Mouse (Mus musculus): ENCODE data around the gene Shisa2. TPM values are rescaled to one million over a fixed set of nuclear protein-coding genes. Genes with fewer than 3 reads are reported as not detected.
"Not testable (repeated sequence)": the region's sequence is repeated elsewhere in the genome, so short reads cannot be mapped to it uniquely, and the experiment has no call there.

The Shisa2 gene
- polyA plus RNA-seq, 1 experiment = 0.09 TPM

DNA sequence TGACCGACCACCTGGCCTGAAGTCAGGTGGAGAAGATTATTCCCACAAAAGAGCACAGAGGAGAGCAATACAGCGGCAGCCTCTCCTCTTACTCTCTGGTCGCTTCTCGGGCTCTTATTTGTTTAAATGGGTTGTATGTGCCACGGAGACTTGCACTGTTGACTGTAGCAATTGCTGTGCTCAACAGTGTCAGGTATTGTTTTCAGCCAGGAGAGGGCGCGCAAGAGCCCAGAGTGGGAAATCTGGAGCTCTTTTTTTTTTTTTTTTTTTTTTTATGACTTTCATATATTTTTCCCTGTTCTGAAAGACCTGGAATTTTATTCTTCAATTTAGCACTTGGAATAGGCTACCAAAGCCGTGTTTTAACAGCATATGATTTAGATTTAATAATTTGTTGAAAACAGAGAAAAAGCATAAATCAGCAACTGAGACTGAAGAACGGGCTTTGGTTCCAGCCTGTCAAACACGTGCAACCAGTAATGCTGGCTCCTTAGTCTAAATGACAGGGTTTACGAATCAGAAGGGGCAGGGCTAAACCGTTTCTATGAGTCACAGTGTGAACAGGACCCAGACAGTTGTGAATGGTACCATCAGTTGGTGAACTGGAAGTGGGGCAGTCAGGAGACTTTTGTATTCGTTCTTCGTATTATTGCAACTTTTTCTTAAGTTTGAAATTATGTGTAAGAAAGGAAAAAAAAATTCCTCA lies 12.0 kb upstream of the Shisa2 start:
- Histone ChIP-seq H3K4me3 (ENCODE audit: insufficient read depth, poor library complexity, severe bottlenecking) (no peak overlapping the region), H3K79me2 (ENCODE audit: control insufficient read depth, insufficient read depth) (no peaks in the 10 kb centered on the region), H3K36me3 (ENCODE audit: control insufficient read depth, insufficient read depth) (no peaks in the 10 kb centered on the region), H3K79me3 (ENCODE audit: low read depth) (no peaks in the 10 kb centered on the region), H3K27me3 (ENCODE audit: control insufficient read depth, insufficient read depth, insufficient read length) (no peaks in the 10 kb centered on the region), H3ac (ENCODE audit: control insufficient read depth, insufficient read length, low read depth) (no peak overlapping the region)
- TF ChIP-seq CEBPB (IDR thresholded peaks at IDR 0.05; ENCODE audit: low read depth) = no peak
- no peak for TF ChIP-seq MYOG (IDR thresholded peaks at IDR 0.05; ENCODE audit: control insufficient read depth, extremely low read depth, insufficient read length)
- TF ChIP-seq MYOD1 (IDR thresholded peaks at IDR 0.05; ENCODE audit: control insufficient read depth, insufficient read length, low read depth) = no peak
- TF ChIP-seq FOSL1 (IDR thresholded peaks at IDR 0.05; ENCODE audit: insufficient read depth, low read length, poor library complexity, severe bottlenecking) = no peak
- no peak for TF ChIP-seq MAX (IDR thresholded peaks at IDR 0.05)
- TF ChIP-seq USF1 (IDR thresholded peaks at IDR 0.05; ENCODE audit: low read depth) = no peak
- no peak for TF ChIP-seq CTCF (IDR thresholded peaks at IDR 0.05; ENCODE audit: control insufficient read depth, insufficient read depth, insufficient read length)

DNA sequence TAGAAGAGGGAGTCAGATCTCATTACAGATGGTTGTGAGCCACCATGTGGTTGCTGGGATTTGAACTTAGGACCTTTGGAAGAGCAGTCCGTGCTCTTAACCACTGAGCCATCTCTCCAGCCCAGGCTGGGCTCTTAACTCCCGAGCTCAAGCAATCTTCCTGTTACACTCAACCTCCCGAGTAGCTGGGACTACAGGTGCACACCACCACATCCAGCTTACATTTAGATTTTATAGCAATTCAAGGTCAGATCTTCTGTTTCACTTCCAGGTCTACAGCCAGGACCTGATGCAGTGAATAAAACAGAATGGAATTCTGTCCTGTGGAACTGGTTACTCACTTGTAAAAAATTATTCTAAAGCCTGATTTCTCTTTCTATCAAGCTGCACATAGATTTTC lies 11.0 kb upstream of the Shisa2 start:
- not testable (repeated sequence) for H3K79me3 ChIP-seq (ENCODE audit: low read depth); H3K36me3 ChIP-seq (ENCODE audit: control insufficient read depth, insufficient read depth); H3K79me2 ChIP-seq (ENCODE audit: control insufficient read depth, insufficient read depth); H3K4me3 ChIP-seq (ENCODE audit: insufficient read depth, poor library complexity, severe bottlenecking); H3K27me3 ChIP-seq (ENCODE audit: control insufficient read depth, insufficient read depth, insufficient read length); H3ac ChIP-seq (ENCODE audit: control insufficient read depth, insufficient read length, low read depth)

DNA sequence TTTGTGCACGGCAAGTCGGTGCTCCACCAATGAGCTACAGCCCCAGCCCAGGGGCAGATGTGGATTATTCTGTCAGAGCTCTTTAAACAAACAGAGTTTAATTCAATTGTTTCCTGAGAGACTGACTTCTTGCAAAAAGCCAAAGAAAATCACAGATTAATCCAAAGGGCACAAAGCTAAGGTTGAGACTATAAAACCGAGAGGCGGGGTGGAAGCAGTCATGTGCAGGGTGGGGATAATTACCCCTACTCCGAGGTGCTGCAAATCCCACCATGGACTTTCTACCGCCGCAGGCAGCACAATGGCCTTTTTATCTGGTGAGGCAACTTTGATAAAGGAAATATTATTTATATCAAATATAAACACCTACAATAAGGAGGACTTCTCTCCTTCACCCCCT lies 8.3 kb upstream of the Shisa2 start:
- H3K27me3 ChIP-seq (ENCODE audit: control insufficient read depth, insufficient read depth, insufficient read length) = no peaks in the 10 kb centered on the region
- no peak overlapping the region for H3K4me3 ChIP-seq (ENCODE audit: insufficient read depth, poor library complexity, severe bottlenecking)
- no peaks in the 10 kb centered on the region for H3K79me3 ChIP-seq (ENCODE audit: low read depth)
- TF ChIP-seq MYOG (IDR thresholded peaks at IDR 0.05; ENCODE audit: control insufficient read depth, extremely low read depth, insufficient read length) = no peak
- no peak overlapping the region for H3ac ChIP-seq (ENCODE audit: control insufficient read depth, insufficient read length, low read depth)
- H3K36me3 ChIP-seq (ENCODE audit: control insufficient read depth, insufficient read depth) = no peaks in the 10 kb centered on the region
- H3K79me2 ChIP-seq (ENCODE audit: control insufficient read depth, insufficient read depth) = no peaks in the 10 kb centered on the region

DNA sequence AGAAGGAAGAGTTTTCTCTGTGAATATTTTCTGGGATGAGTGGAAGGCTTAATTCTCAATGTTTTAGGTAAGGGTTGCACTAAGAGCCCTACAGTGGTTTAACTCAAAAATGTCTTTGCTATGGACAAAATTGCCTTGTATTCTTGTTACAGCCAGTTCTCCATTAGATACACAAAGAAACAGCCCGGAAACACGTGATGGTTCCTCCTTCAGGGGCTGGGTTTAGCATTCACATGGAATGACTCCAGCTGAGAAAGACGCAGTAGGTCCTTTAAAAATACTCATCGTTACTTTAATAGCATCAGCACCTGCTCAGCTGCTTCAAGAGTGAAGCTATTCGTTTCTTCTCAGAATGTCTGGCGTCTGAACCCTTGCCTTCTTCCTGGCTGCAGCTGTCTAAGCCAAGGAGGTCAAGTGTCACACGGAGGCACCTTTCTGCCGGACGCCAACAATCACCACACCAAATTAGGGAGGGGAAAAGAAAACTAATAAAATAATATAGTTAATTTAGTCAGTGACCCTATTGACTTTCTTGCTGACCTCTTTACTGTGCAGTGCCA lies 702 bp upstream of the Shisa2 start:
- H3K27me3 ChIP-seq (ENCODE audit: control insufficient read depth, insufficient read depth, insufficient read length) = peaks cover 34% of the 10 kb centered on the region
- H3K4me3 ChIP-seq (ENCODE audit: insufficient read depth, poor library complexity, severe bottlenecking) = no peak overlapping the region
- H3ac ChIP-seq (ENCODE audit: control insufficient read depth, insufficient read length, low read depth) = no peak overlapping the region
- no peaks in the 10 kb centered on the region for H3K79me3 ChIP-seq (ENCODE audit: low read depth)
- H3K36me3 ChIP-seq (ENCODE audit: control insufficient read depth, insufficient read depth) = no peaks in the 10 kb centered on the region
- no peaks in the 10 kb centered on the region for H3K79me2 ChIP-seq (ENCODE audit: control insufficient read depth, insufficient read depth)
- no peak for TF ChIP-seq MAX (IDR thresholded peaks at IDR 0.05)
- no peak for TF ChIP-seq CEBPB (IDR thresholded peaks at IDR 0.05; ENCODE audit: low read depth)
- TF ChIP-seq USF1 (IDR thresholded peaks at IDR 0.05; ENCODE audit: low read depth) = no peak
- TF ChIP-seq FOSL1 (IDR thresholded peaks at IDR 0.05; ENCODE audit: insufficient read depth, low read length, poor library complexity, severe bottlenecking) = no peak
- TF ChIP-seq CTCF (IDR thresholded peaks at IDR 0.05; ENCODE audit: control insufficient read depth, insufficient read depth, insufficient read length) = no peak
- no peak for TF ChIP-seq MYOG (IDR thresholded peaks at IDR 0.05; ENCODE audit: control insufficient read depth, extremely low read depth, insufficient read length)
- no peak for TF ChIP-seq MYOD1 (IDR thresholded peaks at IDR 0.05; ENCODE audit: control insufficient read depth, insufficient read length, low read depth)

DNA sequence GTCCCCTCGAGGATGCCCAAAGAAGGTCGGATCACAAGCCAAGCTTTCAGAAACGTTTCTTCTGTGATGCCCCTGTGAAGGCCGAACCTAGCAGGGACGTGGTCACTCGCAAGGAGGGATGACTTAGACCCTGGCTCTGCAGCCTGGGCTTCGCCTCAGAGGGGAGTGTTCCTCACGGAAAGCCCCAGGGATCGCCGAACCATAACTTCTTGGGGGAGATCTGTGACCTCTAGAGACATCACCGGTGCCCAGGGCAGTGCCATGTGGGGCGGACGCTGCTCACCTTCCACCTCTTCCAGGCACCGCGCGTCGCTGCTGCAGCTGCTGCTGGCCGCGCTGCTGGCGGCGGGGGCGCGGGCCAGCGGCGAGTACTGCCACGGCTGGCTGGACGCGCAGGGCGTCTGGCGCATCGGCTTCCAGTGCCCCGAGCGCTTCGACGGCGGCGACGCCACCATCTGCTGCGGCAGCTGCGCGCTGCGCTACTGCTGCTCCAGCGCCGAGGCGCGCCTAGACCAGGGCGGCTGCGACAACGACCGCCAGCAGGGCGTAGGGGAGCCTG lies 777 bp downstream of the Shisa2 start:
- no peak overlapping the region for H3ac ChIP-seq (ENCODE audit: control insufficient read depth, insufficient read length, low read depth)
- H3K36me3 ChIP-seq (ENCODE audit: control insufficient read depth, insufficient read depth) = no peaks in the 10 kb centered on the region
- no peaks in the 10 kb centered on the region for H3K79me2 ChIP-seq (ENCODE audit: control insufficient read depth, insufficient read depth)
- H3K79me3 ChIP-seq (ENCODE audit: low read depth) = no peaks in the 10 kb centered on the region
- H3K27me3 ChIP-seq (ENCODE audit: control insufficient read depth, insufficient read depth, insufficient read length) = peaks cover 34% of the 10 kb centered on the region
- TF ChIP-seq MYOD1 (IDR thresholded peaks at IDR 0.05; ENCODE audit: control insufficient read depth, insufficient read length, low read depth) (no peak), MAX (IDR thresholded peaks at IDR 0.05) (no peak), MYOG (IDR thresholded peaks at IDR 0.05; ENCODE audit: control insufficient read depth, extremely low read depth, insufficient read length) (no peak), CEBPB (IDR thresholded peaks at IDR 0.05; ENCODE audit: low read depth) (no peak), USF1 (IDR thresholded peaks at IDR 0.05; ENCODE audit: low read depth) (no peak), FOSL1 (IDR thresholded peaks at IDR 0.05; ENCODE audit: insufficient read depth, low read length, poor library complexity, severe bottlenecking) (no peak), CTCF (IDR thresholded peaks at IDR 0.05; ENCODE audit: control insufficient read depth, insufficient read depth, insufficient read length) (no peak)
- no peak overlapping the region for H3K4me3 ChIP-seq (ENCODE audit: insufficient read depth, poor library complexity, severe bottlenecking)

DNA sequence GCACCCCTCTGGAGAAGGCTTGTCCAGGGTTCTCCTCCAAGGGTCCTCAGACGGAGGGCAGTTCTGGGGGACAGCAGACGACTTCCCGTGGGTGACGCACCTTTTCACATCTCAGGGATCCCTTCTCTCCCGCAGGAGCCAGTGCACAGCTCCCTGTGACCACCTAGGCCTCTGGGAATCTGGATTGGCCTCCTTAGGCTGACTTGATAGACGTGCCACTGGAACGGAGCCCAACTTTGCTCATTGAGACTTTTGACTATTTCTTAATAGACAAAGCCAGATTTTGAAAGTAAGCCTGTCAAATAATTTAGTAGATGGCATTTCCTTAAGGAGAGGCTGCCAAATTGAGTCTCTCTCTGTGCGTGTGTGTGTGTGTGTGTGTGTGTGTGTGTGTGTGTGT lies 1.6 kb downstream of the Shisa2 start:
- H3K79me2 ChIP-seq (ENCODE audit: control insufficient read depth, insufficient read depth) = no peaks in the 10 kb centered on the region
- TF ChIP-seq USF1 (IDR thresholded peaks at IDR 0.05; ENCODE audit: low read depth) (no peak), MAX (IDR thresholded peaks at IDR 0.05) (no peak)

More for the DNA sequence above, 1.6 kb downstream of the Shisa2 start:
- Histone ChIP-seq H3ac (ENCODE audit: control insufficient read depth, insufficient read length, low read depth) (no peak overlapping the region), H3K4me3 (ENCODE audit: insufficient read depth, poor library complexity, severe bottlenecking) (no peak overlapping the region), H3K27me3 (ENCODE audit: control insufficient read depth, insufficient read depth, insufficient read length) (peaks cover 34% of the 10 kb centered on the region), H3K36me3 (ENCODE audit: control insufficient read depth, insufficient read depth) (no peaks in the 10 kb centered on the region), H3K79me3 (ENCODE audit: low read depth) (no peaks in the 10 kb centered on the region)

Measured in C2C12 (cell line).